Mouse (Mus musculus) MEL (cell line): ENCODE measurements around the gene Syne4. TPM values are rescaled to one million over a fixed set of nuclear protein-coding genes. Genes with fewer than 3 reads are reported as not detected.

ENCODE experiments used
- DNase-seq: peaks from one replicate; pipeline ENCODE4 v3.0.0; 2011; ENCODE audit warnings: low read depth, low spot score
- H3K27ac ChIP-seq: 2 replicates; pipeline ENCODE4 v1.5.1; 2012; ENCODE audit warnings: low read depth, mild to moderate bottlenecking, control low read depth, low read length, moderate library complexity; ENCODE audit not compliant: control insufficient read depth
- H3K27me3 ChIP-seq, 2 experiments: fragments of 150-350 bp in 1 of 2; sonication (generic) in 1 of 2; 2 replicates each; pipeline ENCODE4 v1.6.1; 2012; ENCODE audit warnings: low read length in 2 of 2, mild to moderate bottlenecking in 2 of 2, improper control_type of control experiment in 1 of 2, moderate library complexity in 1 of 2; ENCODE audit not compliant: insufficient read depth in 2 of 2, control insufficient read depth in 1 of 2
- H3K36me3 ChIP-seq, 2 experiments: 2 replicates each; pipeline ENCODE4 v1.6.1; 2012 to 2014; ENCODE audit warnings: low read length in 2 of 2, improper control_type of control experiment in 1 of 2, inconsistent platforms in 1 of 2, mild to moderate bottlenecking in 1 of 2; ENCODE audit not compliant: insufficient read depth in 2 of 2, control insufficient read depth in 1 of 2
- H3K4me1 ChIP-seq, 2 experiments: fragments of 150-350 bp in 1 of 2; sonication (generic) in 1 of 2; 2 replicates each; pipeline ENCODE4 v1.6.1; 2012; ENCODE audit warnings: low read length in 2 of 2, improper control_type of control experiment in 1 of 2, mild to moderate bottlenecking in 1 of 2; ENCODE audit not compliant: insufficient read depth in 2 of 2, control insufficient read depth in 1 of 2
- H3K4me3 ChIP-seq, 2 experiments: fragments of 150-350 bp in 1 of 2; sonication (generic) in 1 of 2; 2 replicates each; pipeline ENCODE4 v1.5.1; 2012; ENCODE audit warnings: low read depth in 2 of 2, low read length in 2 of 2, mild to moderate bottlenecking in 2 of 2, moderate library complexity in 2 of 2, control low read depth in 1 of 2, improper control_type of control experiment in 1 of 2; ENCODE audit not compliant: control insufficient read depth in 1 of 2, insufficient read depth in 1 of 2
- H3K79me2 ChIP-seq: 2 replicates; pipeline ENCODE4 v1.6.1; 2012; ENCODE audit warnings: mild to moderate bottlenecking, low read length, moderate library complexity; ENCODE audit not compliant: control insufficient read depth, poor library complexity, insufficient read depth
- H3K9ac ChIP-seq: 2 replicates; pipeline ENCODE4 v1.6.1; 2012; ENCODE audit warnings: low read depth, mild to moderate bottlenecking, control low read depth, low read length, moderate library complexity; ENCODE audit not compliant: control insufficient read depth, poor library complexity, severe bottlenecking
- H3K9me3 ChIP-seq: fragments of 150-350 bp; sonication (generic); replicated peaks from 2 replicates; pipeline ENCODE4 v1.6.1; 2012; ENCODE audit warnings: mild to moderate bottlenecking, low read length, improper control_type of control experiment, moderate library complexity; ENCODE audit not compliant: insufficient read depth
- CHD2 ChIP-seq: IDR thresholded peaks from 2 replicates; pipeline ENCODE4 v1.6.1; 2011; ENCODE audit warnings: low read length, improper control_type of control experiment
- CTCF ChIP-seq, 3 experiments: IDR thresholded peaks in 2 of 3; conservative IDR thresholded peaks in 1 of 3; 2 replicates each; pipeline ENCODE4 v1.5.1; 2011 to 2012; ENCODE audit warnings: low read length in 3 of 3, low read depth in 2 of 3, mild to moderate bottlenecking in 2 of 3, improper control_type of control experiment in 1 of 3, inconsistent platforms in 1 of 3, mixed read lengths in 1 of 3, moderate library complexity in 1 of 3; ENCODE audit not compliant: control insufficient read depth in 1 of 3, insufficient read depth in 1 of 3, poor library complexity in 1 of 3, severe bottlenecking in 1 of 3
- E2F4 ChIP-seq: IDR thresholded peaks from 2 replicates; pipeline ENCODE4 v1.6.1; 2011; ENCODE audit warnings: low read depth, low read length, improper control_type of control experiment, borderline replicate concordance
- ETS1 ChIP-seq: IDR thresholded peaks from 2 replicates; pipeline ENCODE4 v1.6.1; 2012; ENCODE audit warnings: low read depth, mild to moderate bottlenecking, inconsistent platforms, low read length, improper control_type of control experiment, moderate library complexity
- GABPA ChIP-seq: IDR thresholded peaks from 2 replicates; pipeline ENCODE4 v1.6.1; 2012; ENCODE audit warnings: low read depth, mild to moderate bottlenecking, inconsistent platforms, low read length, improper control_type of control experiment, moderate library complexity
- JUND ChIP-seq: IDR thresholded peaks from 2 replicates; pipeline ENCODE4 v1.6.1; 2011; ENCODE audit warnings: low read depth, mild to moderate bottlenecking, improper control_type of control experiment, low read length
- KAT2A ChIP-seq: conservative IDR thresholded peaks from 2 replicates; pipeline ENCODE4 v1.6.1; 2012; ENCODE audit warnings: low read depth, low read length, improper control_type of control experiment, inconsistent platforms
- MXI1 ChIP-seq: IDR thresholded peaks from 2 replicates; pipeline ENCODE4 v1.6.1; 2011; ENCODE audit warnings: mild to moderate bottlenecking, low read depth, low read length, improper control_type of control experiment
- MYB ChIP-seq: IDR thresholded peaks from 2 replicates; pipeline ENCODE4 v1.6.1; 2011; ENCODE audit warnings: mild to moderate bottlenecking, low read depth, low read length, improper control_type of control experiment
- NELFE ChIP-seq: IDR thresholded peaks from 2 replicates; pipeline ENCODE4 v1.6.1; 2011; ENCODE audit warnings: low read depth, low read length, improper control_type of control experiment
- RCOR1 ChIP-seq: IDR thresholded peaks from 2 replicates; pipeline ENCODE4 v1.6.1; 2012; ENCODE audit warnings: low read depth, mild to moderate bottlenecking, inconsistent platforms, low read length, improper control_type of control experiment
- SMC3 ChIP-seq: IDR thresholded peaks from 2 replicates; pipeline ENCODE4 v1.6.1; 2011; ENCODE audit warnings: low read depth, low read length, improper control_type of control experiment
- TAL1 ChIP-seq: IDR thresholded peaks from 2 replicates; pipeline ENCODE4 v1.6.1; 2012; ENCODE audit warnings: mild to moderate bottlenecking, inconsistent platforms, low read length, moderate library complexity, mixed read lengths
- TBP ChIP-seq: IDR thresholded peaks from 2 replicates; pipeline ENCODE4 v1.8.0; 2011; ENCODE audit warnings: low read depth, low read length, improper control_type of control experiment
- TCF12 ChIP-seq: IDR thresholded peaks from 2 replicates; pipeline ENCODE4 v1.6.1; 2014; ENCODE audit warnings: low read depth, mild to moderate bottlenecking, inconsistent platforms, low read length, improper control_type of control experiment, moderate library complexity
- UBTF ChIP-seq: IDR thresholded peaks from 2 replicates; pipeline ENCODE4 v1.6.1; 2012; ENCODE audit warnings: low read depth, mild to moderate bottlenecking, inconsistent platforms, low read length, improper control_type of control experiment, moderate library complexity, borderline replicate concordance; ENCODE audit not compliant: insufficient read depth
- USF1 ChIP-seq: IDR thresholded peaks from 2 replicates; pipeline ENCODE4 v1.6.1; 2014; ENCODE audit warnings: low read depth, mild to moderate bottlenecking, inconsistent platforms, low read length, improper control_type of control experiment, moderate library complexity
- USF2 ChIP-seq, 2 experiments: IDR thresholded peaks; 2 replicates each; pipeline ENCODE4 v1.6.1; 2011 to 2012; ENCODE audit warnings: improper control_type of control experiment in 2 of 2, low read length in 2 of 2, borderline replicate concordance in 1 of 2, inconsistent platforms in 1 of 2, low read depth in 1 of 2, mild to moderate bottlenecking in 1 of 2; ENCODE audit not compliant: insufficient read depth in 1 of 2
- ZKSCAN1 ChIP-seq: IDR thresholded peaks from 2 replicates; pipeline ENCODE4 v1.6.1; 2012; ENCODE audit warnings: low read depth, mild to moderate bottlenecking, inconsistent platforms, low read length, improper control_type of control experiment, moderate library complexity
- ZMIZ1 ChIP-seq: IDR thresholded peaks from 2 replicates; pipeline ENCODE4 v1.6.1; 2012; ENCODE audit warnings: low read depth, mild to moderate bottlenecking, inconsistent platforms, low read length, improper control_type of control experiment, moderate library complexity
- polyA plus RNA-seq, 2 experiments: library from polyadenylated mRNA; stranded (reverse) in 1 of 2; unstranded in 1 of 2; fragments of >175 nt in 1 of 2; fragments of >200 nt in 1 of 2; gene quantifications; 2 replicates each; pipeline versions ENCODE4 v1.2.1 to v1.2.4; 2012; ENCODE audit warnings: low replicate concordance in 2 of 2, low read depth in 1 of 2; ENCODE audit not compliant: insufficient read length in 2 of 2, insufficient read depth in 1 of 2, missing spikeins in 1 of 2
- total RNA-seq: library from RNA; depleted of rRNA; stranded (reverse); fragments of 300-350 nt; gene quantifications from 2 replicates; pipeline ENCODE4 v1.2.3, GENCODE M21; 2012

Syne4 gene
- total and polyA plus RNA-seq, 3 experiments: 0.31 to 0.82 TPM; not detected in 1

DNA sequence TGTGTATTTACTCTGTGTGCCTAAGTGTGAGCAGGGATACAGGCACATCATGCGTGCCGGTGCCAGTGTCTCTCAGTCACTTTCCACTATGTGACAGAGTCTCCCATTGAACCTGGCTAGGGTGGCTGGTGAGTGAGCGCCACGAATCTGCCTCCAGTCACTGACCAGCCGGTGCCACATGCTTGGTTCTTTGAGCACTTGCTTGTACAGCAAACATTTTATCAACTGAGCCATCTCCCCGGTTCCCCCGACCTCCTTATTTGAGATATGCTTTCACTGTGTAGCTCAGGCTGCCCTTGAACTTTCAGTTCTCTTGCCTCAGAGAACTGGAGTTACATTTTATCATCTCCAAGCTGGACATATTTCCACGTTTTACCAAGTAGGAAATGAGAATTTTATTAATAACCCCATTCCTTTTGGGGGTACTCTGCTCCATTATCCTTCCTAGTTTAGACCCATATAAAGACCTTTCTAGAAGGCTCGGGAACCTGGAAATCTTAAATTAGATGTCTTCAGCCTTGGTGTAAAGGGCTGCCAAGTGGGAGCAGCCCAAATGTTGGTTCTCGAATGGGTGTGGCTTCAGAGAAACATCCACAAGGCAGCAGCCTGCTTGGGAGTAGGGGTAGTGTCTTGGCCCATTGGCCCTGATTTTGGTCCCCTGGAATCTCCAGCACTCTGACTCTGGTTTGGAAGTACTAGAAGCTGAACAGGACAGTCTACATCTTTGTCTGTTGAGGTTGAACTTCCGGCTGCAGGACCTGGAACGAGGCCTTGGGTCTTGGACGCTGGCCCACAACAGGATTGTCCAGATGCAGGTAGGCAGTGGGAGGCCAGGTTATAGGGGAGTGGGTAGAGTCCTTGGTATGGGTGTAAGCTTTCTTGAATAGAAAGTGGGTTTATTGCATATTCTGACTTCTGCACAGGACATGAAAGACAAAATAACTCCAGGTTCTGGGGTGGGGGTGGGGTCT lies 1.2 kb downstream of the Syne4 start:
- no peak for DNase-seq
- H3K4me1 ChIP-seq: peaks cover 0 to 4% of the 10 kb centered on the region in 2 experiments; a peak in 1 of 4 replicates
- peaks cover 0 to under 1% of the 10 kb centered on the region in 2 experiments; a peak in 2 of 4 replicates for H3K36me3 ChIP-seq
- H3K79me2 ChIP-seq: 0 out of 2 replicates have a peak, but pooled peaks cover 1% of the 10 kb centered on the region
- no peaks in the 10 kb centered on the region for H3K9me3 ChIP-seq
- H3K9ac ChIP-seq: no peak overlapping the region
- TF ChIP-seq NELFE (no peak), UBTF (no peak), USF1 (no peak), E2F4 (no peak)
- H3K4me3 ChIP-seq: no peak overlapping the region
- no peaks in the 10 kb centered on the region for H3K27me3 ChIP-seq
- no peak overlapping the region for H3K27ac ChIP-seq

DNA sequence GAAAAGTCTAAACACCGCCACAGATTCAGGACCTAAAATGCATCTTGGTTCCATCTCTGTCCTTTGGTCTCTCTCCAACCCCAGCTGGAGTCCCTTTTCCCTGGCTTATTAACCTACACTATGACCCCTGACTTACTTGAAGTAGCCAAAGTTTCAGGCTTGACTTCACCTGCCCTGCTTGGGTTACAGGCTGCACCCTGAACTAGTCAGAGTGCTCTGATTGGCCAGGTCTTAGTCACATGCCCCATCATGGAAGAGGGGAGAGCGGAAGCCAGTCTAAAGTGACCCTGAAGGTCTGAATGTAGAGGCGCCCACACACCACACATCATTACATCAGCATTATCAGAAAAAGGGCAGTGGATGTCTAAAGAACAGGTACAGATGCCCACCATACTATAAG lies 3.5 kb downstream of the Syne4 start:
- Histone ChIP-seq H3K9ac (no peak overlapping the region), H3K27ac (no peak overlapping the region), H3K4me1 (peaks cover 0 to 7% of the 10 kb centered on the region in 2 experiments; a peak in 2 of 4 replicates), H3K9me3 (no peaks in the 10 kb centered on the region), H3K4me3 (no peak overlapping the region), H3K79me2 (peaks cover 7% of the 10 kb centered on the region; the same call in 1 of the 2 replicates), H3K27me3 (no peaks in the 10 kb centered on the region), H3K36me3 (peaks cover 0 to 6% of the 10 kb centered on the region in 2 experiments; a peak in 2 of 4 replicates)
- DNase-seq: no peak
- TF ChIP-seq USF1: 0 out of 2 replicates have a peak, but pooled peaks have one; percentile 19
- no peak for TF ChIP-seq CHD2

- H3K9ac ChIP-seq: peak overlapping the region; percentile 89; the same call in 1 of the 2 replicates
- H3K4me1 ChIP-seq: peaks cover 0 to 7% of the 10 kb centered on the region in 2 experiments; a peak in 2 of 4 replicates
- peaks cover 7% of the 10 kb centered on the region; the same call in 1 of the 2 replicates for H3K79me2 ChIP-seq
- TF ChIP-seq GABPA: no peak
- TF ChIP-seq RCOR1: no peak
- TF ChIP-seq ZMIZ1: no peak
- no peak for TF ChIP-seq CTCF (IDR thresholded peaks at IDR 0.05 in 2 of 3, conservative IDR thresholded peaks at IDR 0.05 in 1 of 3; ENCODE audit: control insufficient read depth in 1 of 3, insufficient read depth in 1 of 3, low read depth in 2 of 3, low read length in 3 of 3, poor library complexity in 1 of 3, severe bottlenecking in 1 of 3)
- no peak for TF ChIP-seq USF2 (IDR thresholded peaks at IDR 0.05; ENCODE audit: borderline replicate concordance in 1 of 2, insufficient read depth in 1 of 2, low read depth in 1 of 2, low read length in 2 of 2)
- no peak for TF ChIP-seq E2F4
- TF ChIP-seq NELFE: no peak
- no peak for TF ChIP-seq TAL1
- TF ChIP-seq ZKSCAN1: no peak
- TF ChIP-seq JUND: no peak
- TF ChIP-seq ETS1: no peak
- TF ChIP-seq KAT2A: no peak
- no peak for TF ChIP-seq TCF12
- no peak for TF ChIP-seq MYB
- no peak for TF ChIP-seq MXI1
- no peak for TF ChIP-seq TBP
- no peak for TF ChIP-seq USF1
- TF ChIP-seq SMC3: no peak
- H3K27ac ChIP-seq: no peak overlapping the region
- DNase-seq: no peak
- H3K27me3 ChIP-seq: no peaks in the 10 kb centered on the region
- H3K36me3 ChIP-seq: peaks cover 0 to 10% of the 10 kb centered on the region in 2 experiments; a peak in 2 of 4 replicates
- no peaks in the 10 kb centered on the region for H3K9me3 ChIP-seq
- peak overlapping the region in 1 of 2 experiments; percentile 78; a peak in 2 of 4 replicates for H3K4me3 ChIP-seq
Observed at GRCm38 (mm10) chr7:30320946-30321345, 6.3 kb downstream of the Syne4 start.
